Mouse (Mus musculus) kidney, adult 2 months (tissue): ENCODE results near the gene H2-Oa. TPM values are rescaled to one million over a fixed set of nuclear protein-coding genes. Genes with fewer than 3 reads are reported as not detected.
A peak's percentile ranks its signal among the peaks of the same experiment; 100 is the strongest.

Experiments used
- DNase-seq: peaks from one replicate; pipeline ENCODE4 v3.0.0; 2021
- H3K27ac ChIP-seq: fragments of 200-500 bp; 2 replicates; pipeline ENCODE4 v1.5.1; 2012; ENCODE audit warnings: low read depth, low read length, control low read depth, inconsistent platforms; ENCODE audit not compliant: insufficient read depth
- H3K27me3 ChIP-seq: fragments of 200-500 bp; replicated peaks from 2 replicates; pipeline ENCODE4 v1.6.1; 2012; ENCODE audit warnings: mild to moderate bottlenecking, moderate library complexity, low read length, inconsistent platforms; ENCODE audit not compliant: control insufficient read depth, insufficient read depth
- H3K36me3 ChIP-seq: fragments of 200-500 bp; 2 replicates; pipeline ENCODE4 v1.6.1; 2012; ENCODE audit warnings: mild to moderate bottlenecking, moderate library complexity, low read length, inconsistent platforms; ENCODE audit not compliant: control insufficient read depth, insufficient read depth
- H3K4me1 ChIP-seq: fragments of 200-500 bp; 2 replicates; pipeline ENCODE4 v1.6.1; 2011; ENCODE audit warnings: low read length; ENCODE audit not compliant: control insufficient read depth, insufficient read depth
- H3K4me3 ChIP-seq: fragments of 200-500 bp; 2 replicates; pipeline ENCODE4 v1.5.1; 2011; ENCODE audit warnings: mild to moderate bottlenecking, low read depth, low read length, control low read depth; ENCODE audit not compliant: insufficient read depth
- CTCF ChIP-seq: fragments of 200-500 bp; conservative IDR thresholded peaks from 2 replicates; pipeline ENCODE4 v1.5.1; 2011; ENCODE audit warnings: low read depth, mild to moderate bottlenecking, control low read depth, low read length, moderate library complexity, mixed read lengths; ENCODE audit not compliant: insufficient read depth, insufficient read length
- POLR2A ChIP-seq: fragments of 200-500 bp; IDR thresholded peaks from one replicate; pipeline ENCODE4 v1.6.1; 2011; ENCODE audit warnings: low read depth, low read length, control low read depth
- WGBS: fragments of 180-500 bp; shearing (Covaris S2); methylation state at CpG from one replicate; pipeline ENCODE4 v1.1.7; 2018; 5-methylcytosine and 5-hydroxymethylcytosine counted together
- polyA plus RNA-seq: library from polyadenylated mRNA; depleted of rRNA; stranded (reverse); fragments of >200 nt; gene quantifications from 2 replicates; pipeline ENCODE4 v1.2.3, GENCODE M21; 2012

The H2-Oa gene
- polyA plus RNA-seq, 1 experiment: 8.5 TPM

- Histone ChIP-seq H3K27me3 (no peaks in the 10 kb centered on the region), H3K36me3 (peaks cover 10% of the 10 kb centered on the region), H3K27ac (peak overlapping the region; percentile 99), H3K4me1 (peaks cover 2% of the 10 kb centered on the region), H3K4me3 (peak overlapping the region; percentile 99)
- DNase-seq: peak; percentile 87
- no peak for TF ChIP-seq CTCF
- TF ChIP-seq POLR2A: no peak
- 2% methylated on average over 7 of the region's 10 CpGs for WGBS
Measured at GRCm38 (mm10) chr17:34121879-34122187, 29.7 kb downstream of the H2-Oa start.

- Histone ChIP-seq H3K27ac (peak within 1 kb of the TSS; percentile 99), H3K4me3 (peak within 1 kb of the TSS; percentile 99), H3K36me3 (peaks cover 9% of the 10 kb centered on the region), H3K4me1 (peaks cover 5% of the 10 kb centered on the region; the same call in 1 of the 2 replicates), H3K27me3 (no peaks in the 10 kb centered on the region)
- TF ChIP-seq CTCF (no peak), POLR2A (no peak)
- under 1% methylated on average over 74 of the region's 75 CpGs for WGBS
- DNase-seq: peak; percentile 98
Measured at GRCm38 (mm10) chr17:34122188-34122984, 30.2 kb downstream of the H2-Oa start, which contains the start of gene Brd2. Brd2 (minus strand) TSS chr17:34122634.

GRCm38 (mm10) chr17:34123111-34123510, 31.0 kb downstream of the H2-Oa start:
- Histone ChIP-seq H3K27me3 (no peaks in the 10 kb centered on the region), H3K27ac (0 out of 2 replicates have a peak overlapping the region, but pooled peaks have one; percentile 39), H3K4me3 (peak overlapping the region; percentile 99; the same call in 1 of the 2 replicates), H3K36me3 (peaks cover 9% of the 10 kb centered on the region), H3K4me1 (peaks cover 10% of the 10 kb centered on the region; the same call in 1 of the 2 replicates)
- DNase-seq: no peak
- TF ChIP-seq CTCF (no peak), POLR2A (no peak)
- 3% methylated on average over 7 of the region's 7 CpGs for WGBS

- 1% methylated on average over 2 of the region's 2 CpGs for WGBS
- Histone ChIP-seq H3K27me3 (no peaks in the 10 kb centered on the region), H3K27ac (0 out of 2 replicates have a peak overlapping the region, but pooled peaks have one; percentile 39), H3K4me1 (peaks cover 10% of the 10 kb centered on the region; the same call in 1 of the 2 replicates), H3K4me3 (peak overlapping the region; percentile 24; the same call in 1 of the 2 replicates), H3K36me3 (peaks cover 6% of the 10 kb centered on the region)
- no peak for TF ChIP-seq CTCF
- no peak for TF ChIP-seq POLR2A
- DNase-seq: no peak
Measured at GRCm38 (mm10) chr17:34123518-34123917, 31.4 kb downstream of the H2-Oa start.

- H3K27me3 ChIP-seq: no peaks in the 10 kb centered on the region
- no peak for TF ChIP-seq CTCF
- TF ChIP-seq POLR2A: no peak
- no peaks in the 10 kb centered on the region for H3K36me3 ChIP-seq
- no peak overlapping the region for H3K27ac ChIP-seq
- peaks cover 10% of the 10 kb centered on the region; the same call in 1 of the 2 replicates for H3K4me1 ChIP-seq
- H3K4me3 ChIP-seq: no peak overlapping the region
- 61% methylated on average over 6 of the region's 6 CpGs for WGBS
- no peak for DNase-seq
Measured at GRCm38 (mm10) chr17:34124649-34125048, 32.5 kb downstream of the H2-Oa start.

- Histone ChIP-seq H3K27me3 (no peaks in the 10 kb centered on the region), H3K36me3 (no peaks in the 10 kb centered on the region), H3K4me3 (no peak overlapping the region), H3K27ac (no peak overlapping the region), H3K4me1 (peaks cover 10% of the 10 kb centered on the region; the same call in 1 of the 2 replicates)
- 40% methylated on average over 9 of the region's 9 CpGs for WGBS
- peak; percentile 44 for DNase-seq
- no peak for TF ChIP-seq POLR2A
- TF ChIP-seq CTCF: no peak
Measured at GRCm38 (mm10) chr17:34126826-34127420, 34.8 kb downstream of the H2-Oa start.

- no peak overlapping the region for H3K4me3 ChIP-seq
- peaks cover 10% of the 10 kb centered on the region; the same call in 1 of the 2 replicates for H3K4me1 ChIP-seq
- H3K27me3 ChIP-seq: no peaks in the 10 kb centered on the region
- DNase-seq: peak; percentile 87
- H3K36me3 ChIP-seq: no peaks in the 10 kb centered on the region
- WGBS: 36% methylated on average over 6 of the region's 6 CpGs
- TF ChIP-seq CTCF (no peak), POLR2A (no peak)
- no peak overlapping the region for H3K27ac ChIP-seq
Measured at GRCm38 (mm10) chr17:34127475-34127874, 35.3 kb downstream of the H2-Oa start.
